Mouse (Mus musculus): ENCODE measurements around the gene Dst.

Dst gene

DNA sequence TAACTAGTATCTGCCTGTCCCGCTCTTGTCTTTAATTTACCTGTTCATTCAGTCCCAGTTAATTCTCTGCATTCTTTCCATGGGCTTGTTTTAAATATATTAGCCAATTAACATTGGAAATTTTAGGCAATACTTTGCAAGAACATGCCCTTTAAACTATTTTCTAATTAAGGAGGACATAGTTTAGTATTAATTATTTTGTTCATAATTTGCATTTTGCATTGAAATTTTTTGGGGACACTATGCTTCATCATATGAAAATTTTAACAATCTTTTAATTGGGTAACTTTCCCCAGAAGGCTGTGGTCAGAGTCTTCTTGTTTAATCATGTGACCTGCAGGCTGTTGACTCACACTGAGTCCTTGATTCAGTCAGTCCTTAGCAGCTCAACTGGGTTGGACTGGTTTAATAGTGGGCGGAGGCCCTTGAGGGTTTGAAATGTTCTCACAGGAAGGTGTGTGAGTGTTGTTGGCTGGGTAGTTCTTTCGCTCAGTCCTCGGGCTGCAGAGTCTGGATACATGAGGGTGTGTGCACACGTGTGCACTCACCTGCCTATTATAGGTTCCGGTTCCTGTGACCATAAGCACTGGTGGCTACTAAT is 231.9 kb downstream of the Dst start:
- no peak for DNase-seq

DNA sequence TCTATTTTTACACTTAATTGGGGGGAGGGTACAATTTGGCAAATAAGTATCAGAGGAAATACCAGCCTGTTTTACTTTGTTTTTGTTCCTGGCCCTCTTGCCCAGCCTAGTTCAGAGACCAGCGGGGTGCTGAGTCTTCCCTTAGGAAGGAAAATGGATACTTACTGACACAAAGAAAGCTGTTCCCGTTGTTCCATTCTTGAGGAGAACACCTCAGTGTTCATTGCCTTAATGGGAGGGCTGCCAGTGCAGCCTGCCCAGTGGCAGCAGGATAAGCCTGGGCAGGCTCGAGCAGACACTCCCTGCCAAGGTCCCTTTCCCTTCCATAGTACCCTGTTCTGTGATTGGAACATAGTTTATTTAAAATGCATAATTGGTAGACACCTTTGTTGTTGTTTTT is 232.7 kb downstream of the Dst start:
- DNase-seq, result no peak

- no peak for DNase-seq
These were observed 235.0 kb downstream of the Dst start for GRCm38 (mm10) chr1:34142951-34143580.

DNA sequence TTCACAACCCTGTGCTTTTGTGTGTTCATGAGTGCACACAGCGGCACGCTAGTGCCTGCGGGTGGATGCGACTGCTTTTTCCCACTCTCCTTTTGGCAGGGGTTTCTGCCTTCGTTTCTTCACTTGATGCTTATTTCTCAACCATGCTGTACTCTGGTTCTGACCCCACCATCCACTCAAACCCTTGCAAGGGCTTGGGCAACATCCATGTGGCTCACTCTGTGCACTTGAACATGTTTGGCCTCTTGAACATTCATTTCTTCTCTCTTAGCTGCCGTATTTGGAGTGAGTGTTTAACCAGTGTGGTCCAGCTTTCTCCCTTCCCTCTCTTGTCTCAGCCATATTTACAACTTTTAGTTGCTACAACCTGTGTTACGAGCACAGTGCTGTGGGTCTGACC is 236.8 kb downstream of the Dst start:
- DNase-seq, result no peak

GRCm38 (mm10) chr1:34148039-34148438 is 240.0 kb downstream of the Dst start:
- DNase-seq, result no peak

DNA sequence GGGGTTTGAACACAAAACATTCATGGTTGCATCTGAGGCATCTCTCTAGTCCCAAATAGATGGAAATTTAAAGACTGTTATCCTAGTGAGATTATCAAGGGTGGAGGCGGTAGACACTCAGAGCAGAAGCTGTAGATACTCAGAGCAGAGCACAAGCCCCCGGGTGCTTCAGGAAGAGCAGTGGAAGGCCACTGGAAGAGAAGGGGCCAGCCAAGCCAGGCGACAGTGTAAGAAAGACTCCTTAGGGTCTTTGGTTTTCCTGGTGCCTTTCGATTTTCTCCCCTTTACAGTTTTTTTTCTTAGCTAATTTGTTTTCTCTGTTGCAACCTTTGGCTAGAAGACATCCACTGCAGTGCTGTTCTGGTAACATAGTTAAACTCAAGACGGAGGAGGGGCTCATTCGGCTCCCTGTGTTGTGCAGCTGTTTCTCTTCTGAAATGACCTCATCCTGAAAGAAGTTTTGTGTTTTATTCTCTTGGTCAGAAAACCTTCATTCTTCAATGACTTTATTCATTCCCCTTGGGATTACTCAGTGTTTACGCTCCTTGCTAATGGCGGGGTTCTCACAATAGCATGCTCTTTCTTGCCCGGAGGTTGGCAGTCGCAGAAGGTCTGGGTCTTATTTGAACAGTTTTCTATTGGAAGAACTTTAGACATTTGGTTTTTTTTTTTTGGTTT is 242.5 kb downstream of the Dst start:
- DNase-seq, result no peak

DNA sequence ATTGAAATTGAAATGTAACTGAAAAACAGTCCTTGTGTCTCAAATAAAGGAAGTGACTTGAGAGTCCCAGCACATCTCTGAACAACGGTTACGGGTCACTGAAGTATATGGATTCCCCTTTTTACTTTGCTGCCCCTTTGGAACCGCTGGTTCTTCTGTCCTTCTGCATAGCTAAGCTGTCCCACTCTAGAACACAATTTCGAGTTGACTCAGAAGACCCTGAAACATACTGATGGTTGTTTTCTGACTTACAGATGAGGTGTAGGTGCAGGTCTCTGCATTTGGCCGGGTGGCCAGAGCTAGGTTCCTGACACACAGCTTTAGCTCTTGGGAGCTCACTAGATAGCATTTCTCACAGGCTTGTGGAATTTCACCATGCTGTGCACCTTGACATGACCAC is 244.7 kb downstream of the Dst start:
- no peak for DNase-seq

DNA sequence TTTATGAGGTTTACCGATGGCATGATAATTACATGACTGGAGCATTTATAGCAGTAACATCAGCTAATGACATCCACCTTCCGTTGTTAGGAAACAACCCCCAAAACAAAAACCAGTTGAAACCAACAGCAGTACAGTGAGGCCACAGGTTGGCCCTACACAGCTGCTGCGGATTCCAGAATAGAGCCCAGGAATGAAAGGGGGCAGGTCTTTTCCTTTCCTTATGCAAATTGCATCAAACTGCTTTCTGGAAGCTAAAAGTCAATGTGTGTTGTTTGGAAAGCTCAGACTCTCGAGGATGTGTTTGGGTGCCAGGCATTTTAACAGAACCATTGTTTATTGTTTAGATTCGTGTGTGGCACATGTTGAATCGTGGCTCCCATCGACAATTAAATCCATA is 248.0 kb downstream of the Dst start:
- DNase-seq, result no peak

DNA sequence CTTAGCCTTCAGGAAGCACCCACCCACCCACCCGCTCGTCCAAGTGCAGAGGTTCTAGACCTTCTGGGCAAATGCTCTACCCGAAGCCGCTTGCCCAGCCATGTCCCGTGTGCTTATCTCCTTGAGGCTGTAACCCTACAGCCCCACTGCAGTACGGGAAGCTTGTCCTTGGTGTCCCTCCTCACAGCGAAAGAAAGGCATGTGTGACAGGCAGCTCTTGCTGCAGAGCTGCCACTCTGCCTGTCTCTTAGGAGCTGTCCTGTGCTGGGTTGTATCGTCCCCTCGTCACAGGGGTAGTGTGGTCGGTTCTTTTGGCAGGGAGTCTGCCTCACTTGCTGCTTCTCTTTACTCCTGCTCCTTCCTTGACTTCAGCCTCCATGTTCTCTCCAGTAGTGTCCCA is 249.7 kb downstream of the Dst start:
- DNase-seq, result no peak

DNA sequence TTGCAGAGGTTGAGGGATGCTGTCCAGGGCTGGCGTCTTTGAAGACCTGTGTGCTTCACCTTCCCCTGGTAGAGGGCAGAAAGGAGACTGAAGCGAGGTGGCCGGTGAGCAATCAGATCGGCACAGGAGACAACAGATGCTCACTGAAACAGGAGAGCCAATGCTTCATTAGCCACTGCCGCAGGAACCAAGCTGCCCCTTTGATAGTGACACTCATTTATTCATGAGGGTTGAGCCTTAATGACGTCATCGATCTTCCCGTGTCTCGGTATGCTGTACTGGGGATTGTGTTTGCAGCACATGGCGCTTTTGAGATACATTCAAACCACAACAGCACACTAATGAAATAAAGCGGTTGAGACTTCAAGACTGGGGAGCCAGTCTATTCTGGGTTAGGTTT is 250.8 kb downstream of the Dst start:
- DNase-seq, result no peak

DNA sequence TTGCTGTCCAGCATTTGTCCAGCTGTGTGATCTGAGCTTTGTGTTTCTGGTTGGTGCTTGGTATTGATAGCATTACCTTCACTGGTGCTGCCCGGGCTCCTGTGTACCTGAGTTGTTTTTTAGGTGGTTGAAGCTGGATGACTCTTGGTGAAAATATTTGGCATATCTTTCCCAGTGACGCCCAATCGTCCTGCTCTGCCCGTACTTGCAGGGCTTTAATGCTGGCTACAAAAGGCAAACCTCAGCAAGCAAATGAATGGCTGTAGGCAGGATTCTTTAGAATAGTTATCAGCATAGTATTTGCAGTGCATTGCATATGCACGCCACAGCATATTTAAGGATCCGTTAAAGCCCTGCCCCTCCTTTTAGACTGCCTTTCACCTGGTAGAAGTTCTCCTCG is 251.9 kb downstream of the Dst start:
- no peak for DNase-seq

DNA sequence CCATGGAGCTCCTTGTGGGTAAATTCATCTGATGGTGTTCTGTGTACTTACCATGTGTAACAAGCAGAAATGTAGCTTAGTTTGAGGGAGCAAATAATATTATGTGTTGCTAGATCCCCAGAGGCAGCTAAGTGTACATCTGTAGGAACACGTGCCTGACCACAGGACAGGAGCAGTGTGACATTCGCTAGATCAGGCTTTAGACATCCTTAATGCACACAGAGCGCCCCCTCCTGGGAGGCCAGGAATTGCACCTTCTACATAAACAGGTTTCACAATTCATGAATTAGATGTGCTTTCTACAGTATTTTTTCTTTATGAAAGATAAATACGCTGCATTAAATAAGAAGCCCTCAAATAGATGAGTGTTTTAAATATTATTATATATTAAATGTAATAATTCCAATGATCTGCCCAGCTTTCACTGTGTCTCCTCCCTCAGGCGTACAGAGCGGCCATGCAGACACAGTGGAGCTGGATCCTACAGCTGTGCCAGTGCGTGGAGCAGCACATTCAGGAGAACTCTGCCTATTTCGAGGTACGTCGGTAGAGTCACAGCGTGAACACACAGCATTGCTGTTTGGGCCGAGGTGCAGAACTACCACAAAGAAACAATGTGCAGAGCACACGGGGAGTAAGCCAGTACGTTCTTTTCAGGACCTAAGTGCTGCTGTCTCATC is 256.7 kb downstream of the Dst start:
- DNase-seq, result peak; percentile 89

GRCm38 (mm10) chr1:34165926-34166325 is 257.9 kb downstream of the Dst start:
- DNase-seq, result no peak

DNA sequence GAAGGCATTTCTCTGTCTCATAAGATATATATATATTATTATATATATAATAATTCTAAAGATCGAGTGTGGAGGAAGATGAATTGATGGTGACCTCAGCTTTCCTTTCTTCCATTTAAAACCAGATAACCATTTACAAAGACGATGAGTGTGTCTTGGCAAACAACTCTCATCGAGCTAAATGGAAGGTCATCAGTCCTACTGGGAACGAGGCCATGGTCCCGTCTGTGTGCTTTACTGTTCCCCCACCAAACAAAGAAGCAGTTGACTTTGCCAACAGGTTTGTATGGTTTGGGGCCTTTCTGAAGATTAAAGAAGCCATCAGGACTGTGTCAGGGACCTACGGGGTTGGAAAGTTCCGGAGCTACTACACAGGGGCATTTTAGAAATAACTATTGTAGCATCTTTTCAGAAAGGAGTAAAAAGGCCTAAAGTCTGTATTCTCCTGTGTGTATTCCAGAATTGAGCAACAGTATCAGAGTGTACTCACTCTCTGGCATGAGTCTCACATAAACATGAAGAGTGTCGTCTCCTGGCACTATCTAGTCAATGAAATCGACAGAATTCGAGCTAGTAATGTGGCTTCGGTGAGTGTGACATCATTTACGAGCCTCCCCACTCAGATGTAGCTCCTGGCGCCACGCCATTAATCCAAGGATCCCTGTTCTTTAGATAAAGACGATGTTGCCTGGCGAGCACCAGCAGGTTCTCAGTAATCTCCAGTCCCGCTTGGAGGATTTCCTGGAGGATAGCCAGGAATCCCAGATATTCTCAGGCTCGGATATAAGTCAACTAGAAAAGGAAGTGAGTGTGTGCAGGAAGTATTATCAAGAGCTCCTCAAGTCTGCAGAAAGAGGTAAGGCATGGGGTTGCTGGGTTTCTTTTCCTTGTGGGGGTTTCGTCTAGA is 259.4 kb downstream of the Dst start:
- no peak for DNase-seq

- no peak for DNase-seq
These were observed 261.1 kb downstream of the Dst start for GRCm38 (mm10) chr1:34169086-34169485.

GRCm38 (mm10) chr1:34174517-34174916 is 266.5 kb downstream of the Dst start:
- DNase-seq, result no peak

DNA sequence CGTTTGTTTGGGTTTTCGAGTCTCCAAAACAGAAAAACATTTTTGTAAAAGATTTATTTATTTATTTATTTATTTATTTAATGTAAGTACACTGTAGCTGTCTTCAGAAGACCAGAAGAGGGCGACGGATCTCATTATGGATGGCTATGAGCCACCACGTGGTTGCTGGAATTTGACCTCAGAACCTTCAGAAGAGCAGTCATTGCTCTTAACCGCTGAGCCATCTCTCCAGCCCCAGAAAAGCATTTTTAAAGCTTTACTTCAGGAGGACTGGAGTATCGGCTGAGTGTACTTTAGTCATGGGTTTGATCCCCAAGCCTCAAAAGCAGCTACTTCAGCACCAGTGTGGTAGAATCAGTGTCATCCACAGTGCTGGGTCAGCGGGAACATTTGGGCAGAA is 266.9 kb downstream of the Dst start:
- no peak for DNase-seq

- no peak for DNase-seq
These were observed 270.1 kb downstream of the Dst start for GRCm38 (mm10) chr1:34178022-34178727.

GRCm38 (mm10) chr1:34179756-34180155 is 271.7 kb downstream of the Dst start:
- DNase-seq, result peak; percentile 45

- peak; percentile 45 for DNase-seq
These were observed 274.6 kb downstream of the Dst start for GRCm38 (mm10) chr1:34182406-34183249.

GRCm38 (mm10) chr1:34183250-34183926 is 275.4 kb downstream of the Dst start:
- no peak for DNase-seq

All from thymus, postnatal 4 days (tissue).